Mouse (Mus musculus) lung, adult 2 months (tissue): ENCODE data around the gene Olfr640.

ENCODE experiments used
- CTCF ChIP-seq: fragments of 200-500 bp; IDR thresholded peaks from 2 replicates; pipeline ENCODE4 v1.5.1; 2011; ENCODE audit warnings: mild to moderate bottlenecking, low read length, control low read depth; ENCODE audit not compliant: insufficient read depth
- POLR2A ChIP-seq: fragments of 200-500 bp; IDR thresholded peaks from 2 replicates; pipeline ENCODE4 v1.6.1; 2011; ENCODE audit warnings: low read depth, mild to moderate bottlenecking, control low read depth, low read length, borderline replicate concordance; ENCODE audit errors: extremely low read depth

DNA sequence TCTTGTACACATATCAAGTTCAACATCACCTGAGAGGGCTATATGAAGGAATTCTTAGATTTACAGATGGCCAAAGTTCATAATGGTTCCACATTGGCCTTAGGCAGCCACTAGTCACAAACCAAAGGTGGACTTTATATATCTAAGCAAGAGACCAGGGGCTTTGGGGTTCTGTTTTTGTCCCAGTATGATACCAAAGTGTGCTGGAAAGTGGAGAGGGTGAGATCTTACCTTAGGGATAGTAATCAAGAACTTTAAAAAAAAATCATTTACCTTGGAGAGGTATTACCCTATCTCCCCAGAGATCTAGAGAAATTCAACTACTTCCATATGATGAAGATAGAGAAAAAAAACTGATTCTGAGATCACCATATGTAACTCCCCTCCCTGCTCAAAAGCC is 8.2 kb downstream of the Olfr640 start, which contains the start of gene Olfr639:
- TF ChIP-seq CTCF = no peak
- no peak for TF ChIP-seq POLR2A
